In the genomic region with DNA sequence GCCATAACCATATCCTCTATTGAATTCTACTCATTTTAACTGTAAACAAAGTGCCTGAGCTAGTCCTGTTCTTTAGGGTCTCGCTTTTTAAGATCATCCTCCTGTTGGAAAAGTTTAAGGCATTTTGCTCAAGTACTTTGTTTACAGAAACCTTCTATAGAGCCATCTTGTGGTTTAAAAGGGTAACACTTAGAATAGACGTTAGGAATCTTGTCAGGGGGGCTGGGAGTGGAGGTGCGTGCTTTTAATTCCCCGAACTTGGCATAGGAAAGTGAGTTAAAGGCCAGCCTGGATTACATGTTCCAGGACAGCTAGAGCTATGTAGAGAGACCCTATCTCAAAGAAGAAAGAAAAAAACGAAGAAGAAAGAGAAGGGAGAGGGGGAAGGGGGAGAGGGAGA, we compare ENCODE assay signal across 22 mouse cellular contexts. TPM values are rescaled to one million over a fixed set of nuclear protein-coding genes. Genes with fewer than 3 reads are reported as not detected.
DNase-seq lines count a peak whose midpoint lies in the region; ATAC-seq and TF ChIP-seq lines count a peak whose summit lies in the region.
"Had no signal": no experiment of that assay in that cellular context is flagged by ENCODE, and none has a peak within 500 bp of the region (broad histone marks: within the 10 kb centered on the region; RNA-seq: fewer than 3 reads in every experiment).

No protein-coding gene starts in this region.

- H3K4me1 ChIP-seq in kidney, postnatal 0 days (replicated peaks; ENCODE audit: insufficient read depth, low read length): no peaks in the 10 kb centered on the region
- H3K4me1 ChIP-seq in kidney, embryonic 15.5 days: no peaks in the 10 kb centered on the region
- H3K4me1 ChIP-seq: embryonic facial prominence, embryonic 15.5 days; limb, embryonic 10.5 days; liver, embryonic 15.5 days had no signal

- H3K27me3 ChIP-seq in kidney, postnatal 0 days (ENCODE audit: insufficient read depth, low read length): no peaks in the 10 kb centered on the region
- no peaks in the 10 kb centered on the region for H3K27me3 ChIP-seq in kidney, embryonic 15.5 days
- peaks cover 42% of the 10 kb centered on the region for H3K27me3 ChIP-seq in Patski
- H3K27me3 ChIP-seq: embryonic facial prominence, embryonic 15.5 days; liver, embryonic 15.5 days had no signal

- intact Hi-C loops in gastrocnemius, adult 2 months (cut with DNase I): loop anchor here (2.0 kb wide), 1 partner anchor 29 kb away; no protein-coding TSS in a partner anchor

- no peaks in the 10 kb centered on the region for H3K9me3 ChIP-seq in kidney, postnatal 0 days (replicated peaks; ENCODE audit: low read length)
- no peaks in the 10 kb centered on the region for H3K9me3 ChIP-seq in kidney, embryonic 15.5 days (replicated peaks)
- H3K9me3 ChIP-seq: embryonic facial prominence, embryonic 15.5 days; limb, embryonic 10.5 days; liver, embryonic 15.5 days had no signal

- H3K4me2 ChIP-seq in kidney, postnatal 0 days (ENCODE audit: low read length): no peak overlapping the region
- H3K4me2 ChIP-seq in kidney, embryonic 15.5 days: no peak overlapping the region
- H3K4me2 ChIP-seq: embryonic facial prominence, embryonic 15.5 days; liver, embryonic 15.5 days had no signal

- H3K36me3 ChIP-seq in kidney, postnatal 0 days (ENCODE audit: insufficient read depth, low read length): no peaks in the 10 kb centered on the region
- H3K36me3 ChIP-seq in kidney, embryonic 15.5 days: no peaks in the 10 kb centered on the region
- H3K36me3 ChIP-seq: embryonic facial prominence, embryonic 15.5 days; limb, embryonic 10.5 days; liver, embryonic 15.5 days had no signal

- CTCF ChIA-PET in Patski (lab: Charles Lee): interaction anchor here (1.4 to 1.5 kb wide), 2 partner anchors 10 to 71 kb away, joined by 3 to 4 read pairs; no protein-coding TSS in a partner anchor

- no peak for ATAC-seq in kidney, postnatal 0 days (replicated peaks; ENCODE audit: low FRiP score, low read depth)
- ATAC-seq in kidney, embryonic 15.5 days (replicated peaks; ENCODE audit: low FRiP score): no peak
- no peak for ATAC-seq in Patski
- no peak for ATAC-seq in megakaryocyte progenitor cell, adult 5-6 weeks (replicated peaks; ENCODE audit: poor library complexity)
- ATAC-seq: CD4-positive, CD25-positive, alpha-beta regulatory T cell, adult 4 months; forebrain, embryonic 16.5 days had no signal

- DNase-seq in gastrocnemius, adult 2 months: no peak
- DNase-seq in gastrocnemius, adult 18-20 months (ENCODE audit: low spot score): no peak
- DNase-seq in kidney, postnatal 0 days (ENCODE audit: low spot score): peak; percentile 73
- DNase-seq in 416B (ENCODE audit: low read depth) (peak; percentile 40), Patski (ENCODE audit: low read depth, low spot score) (no peak)
- no peak for DNase-seq in cerebellum, postnatal 4 days (ENCODE audit: low spot score in 2 of 2)
- DNase-seq: cerebellum, adult 2 months; heart, postnatal 4 days; kidney, adult 11 months; right cerebral cortex, postnatal 4 days; thymus, postnatal 25 days had no signal

- 15% methylated on average over 5 of the region's 5 CpGs for WGBS in kidney, postnatal 0 days
- 20% methylated on average over 5 of the region's 5 CpGs for WGBS in kidney, embryonic 15.5 days

- H3K9ac ChIP-seq in kidney, postnatal 0 days (ENCODE audit: low read depth, low read length): no peak overlapping the region
- no peak overlapping the region for H3K9ac ChIP-seq in kidney, embryonic 15.5 days
- H3K9ac ChIP-seq: embryonic facial prominence, embryonic 15.5 days; liver, embryonic 15.5 days had no signal

- no peak overlapping the region for H3K27ac ChIP-seq in gastrocnemius, adult 2 months
- H3K27ac ChIP-seq in kidney, postnatal 0 days: no peak overlapping the region
- no peak overlapping the region for H3K27ac ChIP-seq in kidney, embryonic 15.5 days
- H3K27ac ChIP-seq: embryonic facial prominence, embryonic 15.5 days; limb, embryonic 10.5 days; liver, embryonic 15.5 days had no signal

- no peak overlapping the region for H3K4me3 ChIP-seq in gastrocnemius, adult 2 months
- H3K4me3 ChIP-seq in kidney, postnatal 0 days (replicated peaks; ENCODE audit: low read depth, low read length): no peak overlapping the region
- no peak overlapping the region for H3K4me3 ChIP-seq in kidney, embryonic 15.5 days (replicated peaks)
- H3K4me3 ChIP-seq: embryonic facial prominence, embryonic 15.5 days; limb, embryonic 10.5 days; liver, embryonic 15.5 days had no signal

- in situ Hi-C loops in Patski (cut with MboI; ENCODE audit: low pct_unique_long_range_greater_than_20kb): no loop called here

- TF ChIP-seq CTCF in gastrocnemius, adult 2 months (IDR thresholded peaks at IDR 0.05): peak; percentile 49
- TF ChIP-seq CTCF in kidney, postnatal 0 days (IDR thresholded peaks at IDR 0.05; ENCODE audit: low read depth): peak; percentile 64
- TF ChIP-seq CTCF in Patski (IDR thresholded peaks at IDR 0.05): peak; percentile 38

- POLR2A ChIA-PET in Patski (lab: Charles Lee): no interaction called here

RNA-seq across cellular contexts. Expression of a gene that starts 2.1 kb away (rescaled TPM):
- not detected for total RNA-seq in gastrocnemius, adult 2 months (2021)
- total RNA-seq in gastrocnemius, adult 18-20 months (2021): not detected
- not detected in 2 replicates for polyA plus RNA-seq in kidney, postnatal 0 days (2015; fragmentation: Nextera tagmentation; extraction: Ambion mirVana)
- polyA plus RNA-seq in kidney, embryonic 15.5 days (2015; fragmentation: Nextera tagmentation; extraction: Ambion mirVana): not detected in 2 replicates
- not detected for polyA plus RNA-seq in Patski (2021)
- total RNA-seq in megakaryocyte progenitor cell, adult 5-6 weeks (2015): not detected in 2 replicates
- total RNA-seq in megakaryocyte progenitor cell, adult 5-6 weeks (2017): not detected in 2 replicates
- total RNA-seq: adrenal gland, postnatal 4 days; gastrocnemius, postnatal 4 days; heart, postnatal 4 days; layer of hippocampus, postnatal 14 days had no signal
- polyA plus RNA-seq: CD4-positive, CD25-positive, alpha-beta regulatory T cell, adult 4 months; cerebellum, adult 2 months; forebrain, embryonic 16.5 days; limb, embryonic 10.5 days; liver, embryonic 15.5 days; stomach, embryonic 14.5 days had no signal

RNA-seq across cellular contexts. Expression of a gene that starts 6.5 kb away (rescaled TPM):
- total RNA-seq in gastrocnemius, adult 2 months (2021): not detected
- total RNA-seq in gastrocnemius, adult 18-20 months (2021): not detected
- not detected in 2 replicates for polyA plus RNA-seq in kidney, postnatal 0 days (2015; fragmentation: Nextera tagmentation; extraction: Ambion mirVana)
- polyA plus RNA-seq in kidney, embryonic 15.5 days (2015; fragmentation: Nextera tagmentation; extraction: Ambion mirVana): not detected in 2 replicates
- not detected for polyA plus RNA-seq in Patski (2021)
- total RNA-seq in megakaryocyte progenitor cell, adult 5-6 weeks (2015): not detected in 2 replicates
- total RNA-seq in megakaryocyte progenitor cell, adult 5-6 weeks (2017): not detected in 2 replicates
- total RNA-seq: adrenal gland, postnatal 4 days; gastrocnemius, postnatal 4 days; heart, postnatal 4 days; layer of hippocampus, postnatal 14 days had no signal
- polyA plus RNA-seq: CD4-positive, CD25-positive, alpha-beta regulatory T cell, adult 4 months; cerebellum, adult 2 months; forebrain, embryonic 16.5 days; limb, embryonic 10.5 days; liver, embryonic 15.5 days had no signal

RNA-seq across cellular contexts. Expression of a gene that starts 12.4 kb away (rescaled TPM):
- not detected for total RNA-seq in gastrocnemius, adult 2 months (2021)
- total RNA-seq in gastrocnemius, adult 18-20 months (2021): not detected
- polyA plus RNA-seq in kidney, postnatal 0 days (2015; fragmentation: Nextera tagmentation; extraction: Ambion mirVana): not detected in 2 replicates
- polyA plus RNA-seq in kidney, embryonic 15.5 days (2015; fragmentation: Nextera tagmentation; extraction: Ambion mirVana): not detected in 2 replicates
- polyA plus RNA-seq in Patski (2021): not detected
- not detected in 2 replicates for total RNA-seq in megakaryocyte progenitor cell, adult 5-6 weeks (2015)
- not detected in 2 replicates for total RNA-seq in megakaryocyte progenitor cell, adult 5-6 weeks (2017)
- total RNA-seq: adrenal gland, postnatal 4 days; gastrocnemius, postnatal 4 days; heart, postnatal 4 days; layer of hippocampus, postnatal 14 days had no signal
- polyA plus RNA-seq: CD4-positive, CD25-positive, alpha-beta regulatory T cell, adult 4 months; cerebellum, adult 2 months; forebrain, embryonic 16.5 days; limb, embryonic 10.5 days; liver, embryonic 15.5 days; stomach, embryonic 14.5 days had no signal

RNA-seq across cellular contexts. Expression of a gene that starts 24.7 kb away (rescaled TPM):
- not detected for total RNA-seq in gastrocnemius, adult 2 months (2021)
- total RNA-seq in gastrocnemius, adult 18-20 months (2021): not detected
- 0.33 TPM in 1 of 2 replicates, not detected in the other for polyA plus RNA-seq in kidney, postnatal 0 days (2015; fragmentation: Nextera tagmentation; extraction: Ambion mirVana)
- 0.28 TPM in 1 of 2 replicates, not detected in the other for polyA plus RNA-seq in kidney, embryonic 15.5 days (2015; fragmentation: Nextera tagmentation; extraction: Ambion mirVana)
- polyA plus RNA-seq in Patski (2021): not detected
- not detected in 2 replicates for total RNA-seq in megakaryocyte progenitor cell, adult 5-6 weeks (2015)
- total RNA-seq in megakaryocyte progenitor cell, adult 5-6 weeks (2017): not detected in 2 replicates
- total RNA-seq: gastrocnemius, postnatal 4 days; heart, postnatal 4 days; layer of hippocampus, postnatal 14 days had no signal
- polyA plus RNA-seq: CD4-positive, CD25-positive, alpha-beta regulatory T cell, adult 4 months; cerebellum, adult 2 months; forebrain, embryonic 16.5 days; limb, embryonic 10.5 days; liver, embryonic 15.5 days; stomach, embryonic 14.5 days had no signal

RNA-seq across cellular contexts. Expression of a gene that starts 27.6 kb away (rescaled TPM):
- total RNA-seq in gastrocnemius, adult 2 months (2021): not detected
- total RNA-seq in gastrocnemius, adult 18-20 months (2021): not detected
- polyA plus RNA-seq in kidney, postnatal 0 days (2015; fragmentation: Nextera tagmentation; extraction: Ambion mirVana): not detected in 2 replicates
- not detected in 2 replicates for polyA plus RNA-seq in kidney, embryonic 15.5 days (2015; fragmentation: Nextera tagmentation; extraction: Ambion mirVana)
- not detected for polyA plus RNA-seq in Patski (2021)
- not detected in 2 replicates for total RNA-seq in megakaryocyte progenitor cell, adult 5-6 weeks (2015)
- total RNA-seq in megakaryocyte progenitor cell, adult 5-6 weeks (2017): not detected in 2 replicates
- total RNA-seq: adrenal gland, postnatal 4 days; gastrocnemius, postnatal 4 days; heart, postnatal 4 days had no signal
- polyA plus RNA-seq: CD4-positive, CD25-positive, alpha-beta regulatory T cell, adult 4 months; forebrain, embryonic 16.5 days; limb, embryonic 10.5 days; liver, embryonic 15.5 days; stomach, embryonic 14.5 days had no signal

Comparison
In these comparisons a context has a peak if more than half of its experiments do, and no peak if none do; other contexts are left out.
1. DNase-seq: peak in kidney, postnatal 0 days (single experiment) and 416B (single experiment); none in gastrocnemius, adult 2 months (single experiment), gastrocnemius, adult 18-20 months (single experiment), Patski (single experiment) and cerebellum, postnatal 4 days (0 of 2).
2. Peak in every context shown above with its lines, with median percentiles within 50 percentile points of each other: CTCF ChIP-seq.